Mouse (Mus musculus): ENCODE results near the gene Pgghg. TPM values are rescaled to one million over a fixed set of nuclear protein-coding genes. Genes with fewer than 3 reads are reported as not detected.

Pgghg gene
- polyA plus RNA-seq, 1 experiment from 2014 or later = 8.2 TPM

DNA sequence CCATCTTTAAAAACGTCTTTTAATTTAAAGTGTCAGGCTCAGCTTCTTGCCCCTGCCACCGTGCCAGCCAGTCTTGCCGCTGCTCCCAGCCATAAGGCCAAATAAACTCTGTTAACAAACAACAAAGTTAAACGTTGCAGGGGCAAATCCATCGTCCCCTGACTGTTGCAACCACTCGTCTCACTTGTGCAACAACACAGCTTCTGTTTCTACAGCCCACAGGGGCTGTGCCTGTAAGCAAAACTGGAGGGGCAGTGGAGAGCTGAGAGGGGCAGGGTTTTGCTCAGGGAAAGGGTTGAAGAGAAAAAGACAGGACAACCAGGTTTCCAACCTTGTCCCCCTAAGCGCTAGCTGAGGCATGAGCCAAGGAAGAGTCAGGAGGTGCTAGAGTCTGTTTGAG lies 33.0 kb upstream of the Pgghg start:
- no peak overlapping the region for H3K9ac ChIP-seq

GRCm38 (mm10) chr7:140908634-140909107 lies 32.5 kb upstream of the Pgghg start:
- Histone ChIP-seq H3K9ac (peak overlapping the region; percentile 53), H3K4me3 (peak overlapping the region; percentile 35), H3K9me3 (replicated peaks) (no peaks in the 10 kb centered on the region), H3K4me2 (peak overlapping the region; percentile 71), H3K27me3 (no peaks in the 10 kb centered on the region), H3K4me1 (peaks cover 4% of the 10 kb centered on the region; the same call in 1 of the 2 replicates), H3K36me3 (ENCODE audit: poor library complexity, severe bottlenecking) (no peaks in the 10 kb centered on the region), H3K27ac (no peak overlapping the region)
- peak; percentile 63 for ATAC-seq
- WGBS = 3% methylated on average over 19 of the region's 19 CpGs

More for the DNA sequence above, 33.0 kb upstream of the Pgghg start:
- 51% methylated on average over 7 of the region's 7 CpGs for WGBS
- Histone ChIP-seq H3K27ac (no peak overlapping the region), H3K27me3 (no peaks in the 10 kb centered on the region), H3K9me3 (replicated peaks) (no peaks in the 10 kb centered on the region), H3K4me2 (peak overlapping the region; percentile 71; the same call in 1 of the 2 replicates), H3K4me1 (peaks cover 7% of the 10 kb centered on the region; the same call in 1 of the 2 replicates), H3K4me3 (no peak overlapping the region; the same call in 1 of the 2 replicates), H3K36me3 (ENCODE audit: poor library complexity, severe bottlenecking) (no peaks in the 10 kb centered on the region)
- no peak for ATAC-seq

GRCm38 (mm10) chr7:140912293-140912692 lies 28.9 kb upstream of the Pgghg start:
- Histone ChIP-seq H3K4me1 (peaks cover 4% of the 10 kb centered on the region; the same call in 1 of the 2 replicates), H3K4me2 (no peak overlapping the region), H3K36me3 (ENCODE audit: poor library complexity, severe bottlenecking) (no peaks in the 10 kb centered on the region), H3K9me3 (replicated peaks) (no peaks in the 10 kb centered on the region), H3K4me3 (no peak overlapping the region), H3K9ac (no peak overlapping the region), H3K27me3 (no peaks in the 10 kb centered on the region), H3K27ac (no peak overlapping the region)
- 72% methylated on average over 3 of the region's 3 CpGs for WGBS
- no peak for ATAC-seq

- Histone ChIP-seq H3K4me2 (no peak overlapping the region), H3K4me1 (peaks cover 4% of the 10 kb centered on the region; the same call in 1 of the 2 replicates), H3K27me3 (peaks cover under 1% of the 10 kb centered on the region), H3K9ac (no peak overlapping the region), H3K27ac (no peak overlapping the region), H3K4me3 (no peak overlapping the region), H3K9me3 (replicated peaks) (no peaks in the 10 kb centered on the region), H3K36me3 (ENCODE audit: poor library complexity, severe bottlenecking) (no peaks in the 10 kb centered on the region)
- 77% methylated on average over 5 of the region's 5 CpGs for WGBS
- no peak for ATAC-seq
These were observed 28.2 kb upstream of the Pgghg start for GRCm38 (mm10) chr7:140912846-140913482.

- Histone ChIP-seq H3K9me3 (replicated peaks) (no peaks in the 10 kb centered on the region), H3K4me2 (no peak overlapping the region), H3K27ac (no peak overlapping the region), H3K27me3 (peaks cover 10% of the 10 kb centered on the region), H3K4me1 (no peaks in the 10 kb centered on the region), H3K4me3 (no peak overlapping the region), H3K9ac (no peak overlapping the region), H3K36me3 (ENCODE audit: poor library complexity, severe bottlenecking) (no peaks in the 10 kb centered on the region)
- no peak for ATAC-seq
- 85% methylated on average over 8 of the region's 8 CpGs for WGBS
These were observed 27.0 kb upstream of the Pgghg start for GRCm38 (mm10) chr7:140914031-140914690.

- Histone ChIP-seq H3K27me3 (peaks cover 68% of the 10 kb centered on the region), H3K4me3 (no peak overlapping the region), H3K9ac (no peak overlapping the region), H3K36me3 (ENCODE audit: poor library complexity, severe bottlenecking) (no peaks in the 10 kb centered on the region), H3K9me3 (replicated peaks) (no peaks in the 10 kb centered on the region), H3K4me2 (no peak overlapping the region), H3K27ac (no peak overlapping the region), H3K4me1 (peaks cover 18% of the 10 kb centered on the region)
- ATAC-seq = no peak
- WGBS = 83% methylated on average over 4 of the region's 4 CpGs
These were observed 21.3 kb upstream of the Pgghg start for GRCm38 (mm10) chr7:140919911-140920310.

- H3K4me3 ChIP-seq = no peak within 1 kb of the TSS
- H3K9me3 ChIP-seq (replicated peaks) = no peaks in the 10 kb centered on the region
- H3K36me3 ChIP-seq (ENCODE audit: poor library complexity, severe bottlenecking) = no peaks in the 10 kb centered on the region
- no peak within 1 kb of the TSS for H3K9ac ChIP-seq
- H3K27ac ChIP-seq = no peak within 1 kb of the TSS
- 73% methylated on average over 8 of the region's 8 CpGs for WGBS
- no peak within 1 kb of the TSS for H3K4me2 ChIP-seq
- peaks cover 18% of the 10 kb centered on the region for H3K4me1 ChIP-seq
- peaks cover 74% of the 10 kb centered on the region for H3K27me3 ChIP-seq
- ATAC-seq = no peak
These were observed 20.7 kb upstream of the Pgghg start, which contains the start of gene Nlrp6 for GRCm38 (mm10) chr7:140920418-140921029. Nlrp6 (plus strand) TSS chr7:140920902.

DNA sequence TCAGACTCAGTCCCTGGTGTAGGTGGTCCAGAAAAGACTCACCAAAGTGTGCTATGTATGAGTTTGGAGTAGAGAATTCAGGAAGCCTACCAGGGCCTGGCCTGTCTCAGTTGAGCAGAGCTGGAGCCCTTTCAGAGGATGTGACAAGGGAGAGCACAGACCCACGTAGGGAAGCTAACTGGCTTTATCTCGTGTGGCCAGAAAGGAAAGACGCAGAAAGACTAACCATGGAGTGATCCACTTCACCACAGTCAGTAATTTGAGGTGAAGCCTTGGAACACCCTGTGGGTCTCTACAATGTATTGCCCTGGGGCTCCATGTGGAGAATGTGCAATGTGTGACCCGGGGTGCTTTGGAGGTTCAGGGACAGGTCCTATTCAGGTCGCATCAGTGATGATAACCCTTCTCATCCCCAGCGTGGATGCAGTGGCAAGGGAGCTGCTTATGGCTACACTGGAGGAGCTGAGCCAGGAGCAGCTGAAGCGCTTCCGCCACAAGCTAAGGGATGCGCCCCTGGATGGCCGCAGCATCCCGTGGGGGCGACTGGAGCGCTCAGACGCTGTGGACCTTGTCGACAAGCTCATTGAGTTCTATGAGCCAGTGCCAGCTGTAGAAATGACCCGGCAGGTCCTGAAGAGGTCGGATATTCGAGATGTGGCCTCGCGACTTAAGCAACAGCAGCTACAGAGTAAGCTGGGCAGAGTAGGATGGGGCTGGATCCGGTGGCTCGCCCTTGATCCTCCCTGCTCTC lies 19.8 kb upstream of the Pgghg start:
- Histone ChIP-seq H3K27ac (no peak overlapping the region), H3K9me3 (replicated peaks) (no peaks in the 10 kb centered on the region), H3K36me3 (ENCODE audit: poor library complexity, severe bottlenecking) (no peaks in the 10 kb centered on the region), H3K9ac (no peak overlapping the region), H3K4me3 (0 out of 2 replicates have a peak overlapping the region, but pooled peaks have one; percentile 45), H3K4me1 (peaks cover 18% of the 10 kb centered on the region), H3K27me3 (peaks cover 74% of the 10 kb centered on the region), H3K4me2 (no peak overlapping the region)
- WGBS = 32% methylated on average over 22 of the region's 22 CpGs
- ATAC-seq = no peak

DNA sequence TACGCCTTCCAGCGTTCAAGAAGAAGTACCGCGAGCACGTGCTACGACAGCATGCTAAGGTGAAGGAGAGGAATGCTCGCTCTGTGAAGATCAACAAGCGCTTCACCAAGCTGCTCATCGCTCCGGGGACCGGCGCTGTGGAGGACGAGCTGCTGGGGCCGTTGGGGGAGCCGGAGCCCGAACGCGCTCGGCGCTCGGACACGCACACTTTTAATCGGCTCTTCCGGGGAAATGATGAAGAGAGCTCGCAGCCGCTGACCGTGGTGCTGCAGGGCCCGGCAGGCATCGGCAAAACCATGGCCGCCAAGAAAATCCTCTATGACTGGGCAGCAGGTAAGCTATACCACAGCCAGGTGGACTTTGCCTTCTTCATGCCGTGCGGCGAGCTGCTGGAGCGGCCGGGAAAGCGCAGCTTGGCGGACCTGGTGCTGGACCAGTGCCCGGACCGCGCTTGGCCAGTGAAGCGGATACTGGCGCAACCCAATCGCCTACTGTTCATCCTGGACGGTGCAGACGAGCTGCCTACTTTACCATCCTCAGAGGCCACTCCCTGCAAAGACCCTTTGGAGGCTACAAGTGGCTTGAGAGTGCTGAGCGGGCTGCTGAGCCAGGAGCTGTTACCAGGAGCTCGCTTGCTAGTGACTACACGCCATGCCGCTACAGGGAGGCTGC lies 18.7 kb upstream of the Pgghg start:
- H3K9ac ChIP-seq = peak overlapping the region; percentile 57
- peak; percentile 69; the same call in 1 of the 2 replicates for ATAC-seq
- H3K9me3 ChIP-seq (replicated peaks) = no peaks in the 10 kb centered on the region
- no peak overlapping the region for H3K27ac ChIP-seq
- WGBS = under 1% methylated on average over 49 of the region's 49 CpGs
- no peaks in the 10 kb centered on the region for H3K36me3 ChIP-seq (ENCODE audit: poor library complexity, severe bottlenecking)
- H3K4me1 ChIP-seq = peaks cover 18% of the 10 kb centered on the region
- peak overlapping the region; percentile 45 for H3K4me3 ChIP-seq
- peak overlapping the region; percentile 90 for H3K4me2 ChIP-seq
- H3K27me3 ChIP-seq = peaks cover 74% of the 10 kb centered on the region

GRCm38 (mm10) chr7:140923070-140923775 lies 18.0 kb upstream of the Pgghg start:
- H3K4me1 ChIP-seq = peaks cover 18% of the 10 kb centered on the region
- H3K27me3 ChIP-seq = peaks cover 70% of the 10 kb centered on the region
- H3K9ac ChIP-seq = peak overlapping the region; percentile 57
- H3K4me3 ChIP-seq = peak overlapping the region; percentile 45
- ATAC-seq = no peak
- no peak overlapping the region for H3K27ac ChIP-seq
- no peaks in the 10 kb centered on the region for H3K36me3 ChIP-seq (ENCODE audit: poor library complexity, severe bottlenecking)
- H3K9me3 ChIP-seq (replicated peaks) = no peaks in the 10 kb centered on the region
- WGBS = 23% methylated on average over 30 of the region's 30 CpGs
- peak overlapping the region; percentile 90 for H3K4me2 ChIP-seq

DNA sequence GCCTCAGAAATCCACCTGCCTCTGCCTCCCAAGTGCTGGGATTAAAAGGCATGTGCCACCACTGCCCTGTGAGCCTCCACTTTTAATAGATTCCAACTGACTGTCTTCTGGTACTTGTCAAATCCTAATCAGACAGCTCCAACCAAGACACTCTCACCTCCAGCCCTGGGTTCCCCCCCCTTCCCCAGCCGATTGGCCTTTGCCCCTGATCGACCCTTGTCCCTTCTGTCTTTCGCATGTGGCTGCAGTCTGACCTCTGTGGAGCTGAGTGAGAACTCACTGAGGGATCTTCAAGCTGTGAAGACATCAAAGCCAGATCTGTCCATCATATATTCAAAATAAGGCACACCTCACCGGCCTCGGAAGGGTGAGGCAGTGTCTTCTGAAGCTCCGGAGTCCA lies 14.0 kb upstream of the Pgghg start:
- H3K4me3 ChIP-seq = no peak overlapping the region
- ATAC-seq = no peak
- H3K27ac ChIP-seq = no peak overlapping the region
- H3K4me1 ChIP-seq = peaks cover 15% of the 10 kb centered on the region
- H3K9ac ChIP-seq = no peak overlapping the region
- WGBS = 91% methylated on average over 6 of the region's 6 CpGs
- no peaks in the 10 kb centered on the region for H3K9me3 ChIP-seq (replicated peaks)
- peaks cover 33% of the 10 kb centered on the region for H3K27me3 ChIP-seq
- H3K4me2 ChIP-seq = no peak overlapping the region
- H3K36me3 ChIP-seq (ENCODE audit: poor library complexity, severe bottlenecking) = no peaks in the 10 kb centered on the region
